In the genomic region with DNA sequence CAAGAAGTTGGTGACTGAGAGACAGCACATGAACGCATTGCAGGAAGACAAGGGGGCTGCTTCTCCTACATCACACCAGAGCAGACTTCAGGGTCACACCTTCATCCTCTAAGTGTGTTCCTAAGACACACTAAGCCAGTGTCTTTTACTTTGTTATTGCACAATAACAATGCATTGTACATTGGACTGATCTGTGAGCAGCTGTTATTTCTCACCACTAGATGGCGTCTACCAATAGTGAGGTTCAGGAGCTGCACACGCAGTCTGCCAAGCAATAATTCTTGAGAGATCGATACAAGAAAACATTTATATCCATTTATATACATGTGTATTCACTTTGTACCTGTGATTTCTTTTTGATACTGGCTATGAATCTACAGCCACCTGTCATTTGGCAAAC, we compare ENCODE assay signal across 8 mouse cellular contexts. TPM values are rescaled to one million over a fixed set of nuclear protein-coding genes. Genes with fewer than 3 reads are reported as not detected.
A peak's percentile ranks its signal among the peaks of the same experiment; 100 is the strongest.
DNase-seq lines count a peak whose midpoint lies in the region; TF ChIP-seq lines count a peak whose summit lies in the region.
"Had no signal": no experiment of that assay in that cellular context is flagged by ENCODE, and none has a peak within 500 bp of the region (broad histone marks: within the 10 kb centered on the region; RNA-seq: fewer than 3 reads in every experiment).

No protein-coding gene starts in this region.

- peak; percentile 14 for TF ChIP-seq CTCF in ES-Bruce4 (IDR thresholded peaks at IDR 0.05; ENCODE audit: low read depth, low read length)
- peak; percentile 29; the same call in 1 of the 2 replicates for TF ChIP-seq CTCF in embryonic fibroblast, embryonic 13.5 days (IDR thresholded peaks at IDR 0.05; ENCODE audit: borderline replicate concordance, insufficient read depth, low read length)

- no peak overlapping the region for H3K4me3 ChIP-seq in ES-Bruce4 (ENCODE audit: low read depth, low read length)
- no peak overlapping the region for H3K4me3 ChIP-seq in embryonic fibroblast, embryonic 13.5 days (ENCODE audit: insufficient read depth, low read length)
- H3K4me3 ChIP-seq: limb, embryonic 13.5 days had no signal

- H3K9ac ChIP-seq in ES-Bruce4 (ENCODE audit: low read depth, poor library complexity, severe bottlenecking), result no peak overlapping the region
- H3K9ac ChIP-seq: limb, embryonic 13.5 days had no signal

- H3K4me1 ChIP-seq in ES-Bruce4 (ENCODE audit: control insufficient read depth, insufficient read depth, low read length), result no peaks in the 10 kb centered on the region
- no peaks in the 10 kb centered on the region for H3K4me1 ChIP-seq in embryonic fibroblast, embryonic 13.5 days (ENCODE audit: control insufficient read depth, insufficient read depth, low read length)

- peak; percentile 72 for DNase-seq in layer of hippocampus, adult 11-12 months (ENCODE audit: low spot score)
- DNase-seq in layer of hippocampus, postnatal 25 days (ENCODE audit: extremely low spot score in 1 of 2, low spot score in 1 of 2), result no peak
- DNase-seq in CD4-positive helper T cell, adult 2 months (ENCODE audit: low read depth, low spot score), result peak; percentile 59
- peak; percentile 83 for DNase-seq in retina, embryonic 14.5 days (ENCODE audit: low spot score)
- DNase-seq in right cerebral cortex, postnatal 4 days, result no peak

- no peaks in the 10 kb centered on the region for H3K27me3 ChIP-seq in ES-Bruce4 (ENCODE audit: control insufficient read depth, insufficient read depth, low read length, poor library complexity, severe bottlenecking)

- peaks cover 6% of the 10 kb centered on the region; the same call in 1 of the 2 replicates for H3K9me3 ChIP-seq in ES-Bruce4 (replicated peaks; ENCODE audit: control insufficient read depth, insufficient read depth, low read length, poor library complexity, severe bottlenecking)

- TF ChIP-seq EP300 in ES-Bruce4 (IDR thresholded peaks at IDR 0.05; ENCODE audit: insufficient read depth, low read depth, low read length), result no peak

- no peak overlapping the region for H3K27ac ChIP-seq in ES-Bruce4 (ENCODE audit: insufficient read depth, low read length)
- H3K27ac ChIP-seq in embryonic fibroblast, embryonic 13.5 days (ENCODE audit: insufficient read depth, low read length), result no peak overlapping the region
- H3K27ac ChIP-seq: limb, embryonic 13.5 days had no signal

- no peak for TF ChIP-seq POLR2A in ES-Bruce4 (IDR thresholded peaks at IDR 0.05; ENCODE audit: insufficient read depth, low read length)
- TF ChIP-seq POLR2A in embryonic fibroblast, embryonic 13.5 days (IDR thresholded peaks at IDR 0.05; ENCODE audit: low read depth, low read length), result no peak

- H3K36me3 ChIP-seq in ES-Bruce4 (ENCODE audit: control insufficient read depth, insufficient read depth, low read length, poor library complexity, severe bottlenecking), result no peaks in the 10 kb centered on the region
- H3K36me3 ChIP-seq: limb, embryonic 13.5 days had no signal

RNA-seq across cellular contexts. Expression of a gene that starts 4.7 kb away (rescaled TPM):
- 10 to 100 TPM; 62.1 to 62.7 TPM for total RNA-seq in layer of hippocampus, postnatal 25 days (2021)
- polyA plus RNA-seq in ES-Bruce4 (2011; ENCODE audit: insufficient read depth, insufficient read length, low read depth, missing spikeins), result 24.3 and 25.1 TPM in 2 replicates
- polyA plus RNA-seq in embryonic fibroblast, embryonic 13.5 days (2011; ENCODE audit: insufficient read length, low read depth, missing spikeins), result 10.3 and 12.6 TPM in 2 replicates

Comparison
In these comparisons a context has a peak if more than half of its experiments do, and no peak if none do; other contexts are left out.
1. DNase-seq: peak in layer of hippocampus, adult 11-12 months (single experiment), CD4-positive helper T cell, adult 2 months (single experiment) and retina, embryonic 14.5 days (single experiment); none in layer of hippocampus, postnatal 25 days (0 of 2) and right cerebral cortex, postnatal 4 days (single experiment).